Mouse (Mus musculus) left cerebral cortex, adult 2 months (tissue): ENCODE measurements around the gene Ms4a2. TPM values are rescaled to one million over a fixed set of nuclear protein-coding genes. Genes with fewer than 3 reads are reported as not detected.
A peak's percentile ranks its signal among the peaks of the same experiment; 100 is the strongest.

Experiments used
- DNase-seq, 2 experiments: peaks; one replicate each; pipeline ENCODE4 v3.0.0; 2021 to 2022; ENCODE audit warnings: low spot score in 2 of 2, mixed read lengths in 1 of 2; ENCODE audit errors: extremely low spot score in 1 of 2
- H3K27ac ChIP-seq: fragments of 200-600 bp; 2 replicates; pipeline ENCODE4 v1.8.1; 2022
- H3K4me3 ChIP-seq: fragments of 200-600 bp; 2 replicates; pipeline ENCODE4 v1.8.1; 2022
- CTCF ChIP-seq: fragments of 200-600 bp; IDR thresholded peaks from 2 replicates; pipeline ENCODE4 v1.8.1; 2022; ENCODE audit warnings: antibody characterized with exemption, mild to moderate bottlenecking, moderate library complexity
- intact Hi-C: fragments of 180-260 bp; cut with DNase I; formaldehyde crosslinking; loops from one replicate; pipeline ENCODE4 v1.15.1; 2025
- total RNA-seq, 2 experiments: library from RNA; stranded (reverse); gene quantifications; 2 replicates each; pipeline ENCODE4 v1.2.3; 2021

The Ms4a2 gene
- total RNA-seq, 2 experiments from 2014 or later: not detected

DNA sequence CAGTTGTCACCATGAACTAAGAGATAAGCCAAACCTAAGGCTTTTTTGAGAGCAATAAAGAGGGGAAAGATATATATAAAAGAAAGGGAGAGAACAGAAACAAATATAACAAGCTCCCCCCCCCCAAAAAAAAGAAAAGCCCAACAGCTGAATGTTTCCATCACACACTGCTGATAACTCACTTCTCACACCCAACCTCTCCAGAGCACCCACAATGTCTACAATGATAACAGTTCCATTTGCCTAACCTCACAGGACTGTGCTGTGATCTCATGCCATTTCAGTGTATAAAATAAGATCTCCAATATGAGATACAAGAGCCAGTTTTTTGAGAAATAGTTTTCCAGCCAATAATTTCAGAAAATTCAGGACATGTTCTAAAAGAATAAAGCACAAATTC is 5.5 kb downstream of the Ms4a2 start:
- Histone ChIP-seq H3K4me3 (no peak overlapping the region), H3K27ac (no peak overlapping the region)
- DNase-seq: no peak
- intact Hi-C loops: no loop called here
- TF ChIP-seq CTCF: no peak

DNA sequence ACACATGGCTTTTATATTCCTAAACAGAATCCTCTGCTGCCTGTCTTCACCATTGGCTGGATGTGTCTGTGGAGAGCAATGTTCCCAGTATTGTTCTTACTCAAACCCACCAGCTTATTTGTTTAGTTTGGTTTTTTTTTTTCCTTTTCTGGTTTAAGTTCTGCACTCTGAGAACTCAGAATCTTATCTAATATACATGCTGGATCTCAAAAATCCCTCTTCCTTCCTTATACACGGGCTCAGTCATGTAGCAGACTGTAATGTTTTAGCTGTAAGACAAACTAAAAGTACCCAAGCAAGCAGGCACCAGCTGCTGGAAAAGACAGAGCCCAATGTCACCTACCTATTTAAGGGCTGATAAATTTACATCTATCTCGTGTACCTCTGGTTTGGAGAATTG is 8.7 kb downstream of the Ms4a2 start:
- DNase-seq: no peak
- no peak for TF ChIP-seq CTCF
- no peak overlapping the region for H3K4me3 ChIP-seq
- H3K27ac ChIP-seq: no peak overlapping the region
- intact Hi-C loops: loop anchor here (5.0 kb wide), 1 partner anchor 392 kb away; no protein-coding TSS in a partner anchor

DNA sequence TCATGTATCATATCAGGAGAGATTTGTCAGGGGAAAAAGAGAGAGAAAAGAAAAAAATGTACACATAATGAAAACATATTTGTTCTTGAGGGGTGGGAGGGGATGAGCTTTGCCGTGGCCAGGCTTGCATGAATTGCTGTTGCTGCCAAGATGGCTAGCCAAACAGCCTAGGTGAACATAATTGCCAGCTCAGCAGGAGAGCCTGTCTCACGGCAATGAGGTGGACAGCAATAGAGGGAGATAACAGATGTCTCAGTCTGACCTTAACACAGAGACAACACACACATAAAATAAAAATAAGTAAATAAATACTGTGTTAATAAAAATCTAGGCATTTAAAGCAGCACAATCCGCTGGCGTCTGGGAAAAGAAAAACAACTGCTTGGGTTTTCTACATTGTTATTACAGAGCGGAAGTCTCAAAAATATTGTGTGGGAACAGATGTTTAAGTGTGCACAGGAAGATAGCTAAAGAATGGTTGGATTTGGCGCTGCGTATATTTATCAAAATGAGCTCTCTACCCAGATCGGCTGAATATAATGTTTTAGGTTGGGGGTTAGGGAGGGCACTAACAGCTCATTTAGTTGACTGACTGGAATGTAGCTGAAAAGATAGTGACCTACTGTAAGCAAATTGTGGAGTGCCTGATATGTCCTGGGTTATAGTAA is 9.6 kb downstream of the Ms4a2 start:
- no peak overlapping the region for H3K4me3 ChIP-seq
- no peak for TF ChIP-seq CTCF
- intact Hi-C loops: loop anchor here (5.0 kb wide), 1 partner anchor 393 kb away; no protein-coding TSS in a partner anchor
- DNase-seq: no peak
- H3K27ac ChIP-seq: no peak overlapping the region

- Histone ChIP-seq H3K27ac (no peak overlapping the region), H3K4me3 (no peak overlapping the region)
- DNase-seq: no peak
- no peak for TF ChIP-seq CTCF
- intact Hi-C loops: loop anchor here (5.0 kb wide), 1 partner anchor 394 kb away; no protein-coding TSS in a partner anchor
These were observed 10.4 kb downstream of the Ms4a2 start for GRCm38 (mm10) chr19:11613084-11613483.

GRCm38 (mm10) chr19:11612293-11612692 is 11.2 kb downstream of the Ms4a2 start:
- no peak for DNase-seq
- intact Hi-C loops: loop anchor here (5.0 kb wide), 1 partner anchor 395 kb away; no protein-coding TSS in a partner anchor
- no peak overlapping the region for H3K4me3 ChIP-seq
- no peak overlapping the region for H3K27ac ChIP-seq
- no peak for TF ChIP-seq CTCF

- intact Hi-C loops: loop anchor here (1.0 to 5.0 kb wide), 2 partner anchors 155 to 396 kb away; no protein-coding TSS in a partner anchor
- peak; percentile 78 for TF ChIP-seq CTCF
- DNase-seq: no peak
- H3K27ac ChIP-seq: no peak overlapping the region
- no peak overlapping the region for H3K4me3 ChIP-seq
These were observed 12.0 kb downstream of the Ms4a2 start for GRCm38 (mm10) chr19:11611541-11611945.

DNA sequence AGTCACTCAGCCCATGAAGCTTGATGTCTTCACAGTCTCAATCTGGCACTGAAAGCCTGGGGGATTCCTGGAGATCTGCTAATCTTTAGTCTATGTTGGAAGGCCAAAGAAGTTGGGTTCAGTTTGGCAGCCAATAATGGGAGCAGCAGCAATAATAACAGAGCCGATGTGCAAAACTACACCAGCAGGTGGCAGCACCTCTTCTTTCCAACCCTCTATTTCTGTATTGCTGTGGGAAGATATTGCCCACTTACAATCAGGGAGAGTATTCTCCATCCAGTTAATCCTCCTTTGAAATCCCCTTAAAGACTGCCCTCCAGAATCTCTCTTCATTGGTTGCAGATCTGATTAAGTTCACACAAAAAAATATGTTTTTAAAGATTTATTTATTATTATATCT is 15.3 kb downstream of the Ms4a2 start:
- peak; percentile 56 for TF ChIP-seq CTCF
- no peak overlapping the region for H3K27ac ChIP-seq
- no peak overlapping the region for H3K4me3 ChIP-seq
- peak; percentile 17 to 36 for DNase-seq
- intact Hi-C loops: no loop called here

- Histone ChIP-seq H3K4me3 (no peak within 1 kb of the TSS), H3K27ac (no peak within 1 kb of the TSS)
- intact Hi-C loops: loop anchor here (5.0 kb wide), 2 partner anchors 132 to 252 kb away; no protein-coding TSS in a partner anchor
- no peak for DNase-seq
- no peak for TF ChIP-seq CTCF
These were observed 18.9 kb downstream of the Ms4a2 start, which contains the start of gene Ms4a6d for GRCm38 (mm10) chr19:11604603-11605002. Gene Ms4a6d, minus strand, starts transcription at chr19:11604849.

DNA sequence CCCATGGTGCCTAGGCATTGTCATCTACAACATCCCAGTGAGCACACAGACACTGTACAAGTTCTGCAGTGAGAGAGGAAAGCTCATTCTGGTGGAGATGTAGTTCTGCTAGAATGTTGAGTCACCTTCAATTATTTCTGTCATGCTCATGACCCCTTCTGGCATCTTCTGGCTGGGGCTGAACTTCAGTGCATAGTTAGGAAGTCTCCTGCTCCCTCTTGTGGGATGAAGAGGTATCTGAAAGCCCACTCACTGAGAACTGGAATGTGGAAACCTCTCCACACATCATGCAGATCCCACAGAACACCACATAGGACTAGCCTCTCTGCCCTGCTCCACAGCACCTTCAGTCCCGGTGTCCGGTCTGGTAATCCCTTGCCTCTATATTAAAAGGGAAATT is 21.5 kb downstream of the Ms4a2 start:
- DNase-seq: peak in 1 of 2 experiments; percentile 21
- Histone ChIP-seq H3K27ac (no peak overlapping the region), H3K4me3 (no peak overlapping the region)
- intact Hi-C loops: loop anchor here (5.0 kb wide), 2 partner anchors 130 to 250 kb away; no protein-coding TSS in a partner anchor
- peak; percentile 63 for TF ChIP-seq CTCF

GRCm38 (mm10) chr19:11601349-11601748 is 22.2 kb downstream of the Ms4a2 start:
- no peak for DNase-seq
- Histone ChIP-seq H3K27ac (no peak overlapping the region), H3K4me3 (no peak overlapping the region)
- intact Hi-C loops: loop anchor here (5.0 kb wide), 2 partner anchors 129 to 249 kb away; no protein-coding TSS in a partner anchor
- no peak for TF ChIP-seq CTCF

DNA sequence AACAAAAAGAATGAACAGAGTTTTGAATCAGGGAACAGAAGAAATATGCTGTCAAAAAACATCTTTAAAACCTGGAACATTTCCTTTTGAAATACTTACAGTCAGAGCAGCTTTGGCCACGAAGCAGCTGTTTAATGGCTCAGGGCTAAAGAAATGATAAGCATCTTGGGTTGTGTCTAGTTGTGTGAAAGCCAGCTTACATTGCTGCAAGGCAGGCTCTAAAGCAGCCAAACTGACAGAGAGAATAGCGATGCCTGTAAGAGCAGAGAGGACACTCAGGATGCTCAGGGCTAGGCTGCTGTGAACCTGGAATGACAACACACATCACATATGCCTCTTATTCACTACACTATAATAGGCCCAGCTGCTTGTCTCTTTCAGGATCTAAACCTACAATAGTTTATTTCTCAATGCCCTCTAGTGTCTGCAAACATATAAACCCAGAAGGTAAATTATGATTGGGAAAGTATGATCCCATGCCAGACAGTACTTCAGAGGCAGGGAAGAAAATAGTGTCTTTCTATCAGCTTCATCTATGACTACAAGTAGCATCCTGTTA is 33.5 kb downstream of the Ms4a2 start:
- no peak; the same call in none of the 2 replicates for TF ChIP-seq CTCF
- intact Hi-C loops: no loop called here
- H3K4me3 ChIP-seq: no peak overlapping the region
- no peak overlapping the region for H3K27ac ChIP-seq
- DNase-seq: no peak

DNA sequence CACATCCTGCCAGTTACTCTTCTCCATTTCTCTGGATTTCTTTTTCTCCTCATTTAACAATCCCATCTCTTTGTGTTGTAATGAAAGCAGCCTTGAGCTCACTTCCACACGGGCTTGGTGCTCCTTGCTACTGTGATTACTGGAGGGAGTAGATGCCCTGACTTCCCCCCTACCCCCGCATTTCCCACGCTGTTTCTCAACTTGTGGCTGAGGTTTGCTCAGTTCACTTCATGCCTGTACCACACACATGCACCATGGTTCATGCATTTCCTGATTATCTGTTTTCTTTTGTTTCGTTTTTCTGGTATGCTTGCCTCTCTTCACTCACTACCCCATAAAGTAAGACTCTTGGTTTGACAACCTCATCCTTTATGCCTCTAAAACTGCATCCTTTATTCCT is 34.3 kb downstream of the Ms4a2 start:
- DNase-seq: no peak
- intact Hi-C loops: no loop called here
- TF ChIP-seq CTCF: no peak
- Histone ChIP-seq H3K27ac (no peak overlapping the region), H3K4me3 (no peak overlapping the region)
